Mouse (Mus musculus): ENCODE results near the gene Gm28539. TPM values are rescaled to one million over a fixed set of nuclear protein-coding genes. Genes with fewer than 3 reads are reported as not detected.
"Not testable (repeated sequence)": the region's sequence is repeated elsewhere in the genome, so short reads cannot be mapped to it uniquely, and the experiment has no call there.

Gm28539 gene
- polyA plus RNA-seq, 1 experiment from 2014 or later, result not detected

- ATAC-seq (ENCODE audit: low FRiP score, low read depth), result peak; percentile 64
Observed at GRCm38 (mm10) chr16:18812385-18812910, 23.9 kb upstream of the Gm28539 start.

GRCm38 (mm10) chr16:18822356-18822755 is 14.0 kb upstream of the Gm28539 start:
- Histone ChIP-seq H3K27me3 (no peaks in the 10 kb centered on the region), H3K4me3 (no peak overlapping the region), H3K4me1 (no peaks in the 10 kb centered on the region), H3K9ac (replicated peaks) (no peak overlapping the region), H3K4me2 (replicated peaks) (no peak overlapping the region), H3K27ac (replicated peaks) (no peak overlapping the region), H3K9me3 (no peaks in the 10 kb centered on the region), H3K36me3 (peaks cover 98% of the 10 kb centered on the region)
- whole genome bisulfite sequencing, result 86% methylated on average over 1 of the region's 1 CpGs
- ATAC-seq (ENCODE audit: low FRiP score, low read depth), result no peak

More at GRCm38 (mm10) chr16:18812385-18812910, 23.9 kb upstream of the Gm28539 start:
- no peaks in the 10 kb centered on the region for H3K27me3 ChIP-seq
- peak overlapping the region; percentile 84 for H3K4me3 ChIP-seq
- 3% methylated on average over 31 of the region's 31 CpGs for whole genome bisulfite sequencing
- peak overlapping the region; percentile 84 for H3K4me2 ChIP-seq (replicated peaks)
- peaks cover 24% of the 10 kb centered on the region for H3K4me1 ChIP-seq
- peak overlapping the region; percentile 84 for H3K9ac ChIP-seq (replicated peaks)
- H3K9me3 ChIP-seq, result no peaks in the 10 kb centered on the region
- H3K27ac ChIP-seq (replicated peaks), result peak overlapping the region; percentile 61; the same call in 1 of the 2 replicates
- peaks cover 47% of the 10 kb centered on the region for H3K36me3 ChIP-seq

- no peaks in the 10 kb centered on the region for H3K27me3 ChIP-seq
- ATAC-seq (ENCODE audit: low FRiP score, low read depth), result no peak
- H3K4me1 ChIP-seq, result no peaks in the 10 kb centered on the region
- H3K4me3 ChIP-seq, result no peak overlapping the region
- H3K4me2 ChIP-seq (replicated peaks), result no peak overlapping the region
- H3K27ac ChIP-seq (replicated peaks), result no peak overlapping the region
- H3K36me3 ChIP-seq, result peaks cover 98% of the 10 kb centered on the region
- H3K9me3 ChIP-seq, result no peaks in the 10 kb centered on the region
- no peak overlapping the region for H3K9ac ChIP-seq (replicated peaks)
- 70% methylated on average over 4 of the region's 4 CpGs for WGBS
Observed at GRCm38 (mm10) chr16:18822925-18823324, 13.5 kb upstream of the Gm28539 start.

GRCm38 (mm10) chr16:18828630-18829029 is 7.8 kb upstream of the Gm28539 start:
- Histone ChIP-seq H3K27me3 (no peaks in the 10 kb centered on the region), H3K9ac (replicated peaks) (no peak overlapping the region), H3K4me1 (no peaks in the 10 kb centered on the region), H3K36me3 (peaks cover 95% of the 10 kb centered on the region), H3K4me2 (replicated peaks) (no peak overlapping the region), H3K4me3 (no peak overlapping the region), H3K9me3 (no peaks in the 10 kb centered on the region), H3K27ac (replicated peaks) (no peak overlapping the region)
- ATAC-seq (ENCODE audit: low FRiP score, low read depth), result no peak
- 97% methylated on average over 3 of the region's 3 CpGs for WGBS

GRCm38 (mm10) chr16:18829102-18829501 is 7.3 kb upstream of the Gm28539 start:
- H3K9me3 ChIP-seq, result no peaks in the 10 kb centered on the region
- peaks cover 95% of the 10 kb centered on the region for H3K36me3 ChIP-seq
- H3K4me3 ChIP-seq, result no peak overlapping the region
- ATAC-seq (ENCODE audit: low FRiP score, low read depth), result no peak
- no peaks in the 10 kb centered on the region for H3K4me1 ChIP-seq
- no peak overlapping the region for H3K27ac ChIP-seq (replicated peaks)
- 94% methylated on average over 6 of the region's 6 CpGs for WGBS
- H3K27me3 ChIP-seq, result no peaks in the 10 kb centered on the region
- no peak overlapping the region for H3K9ac ChIP-seq (replicated peaks)
- H3K4me2 ChIP-seq (replicated peaks), result no peak overlapping the region

- no peaks in the 10 kb centered on the region for H3K9me3 ChIP-seq
- no peak for ATAC-seq (ENCODE audit: low FRiP score, low read depth)
- no peak overlapping the region for H3K9ac ChIP-seq (replicated peaks)
- H3K4me2 ChIP-seq (replicated peaks), result no peak overlapping the region
- WGBS, result 82% methylated on average over 2 of the region's 2 CpGs
- H3K36me3 ChIP-seq, result peaks cover 58% of the 10 kb centered on the region
- peaks cover 8% of the 10 kb centered on the region; the same call in 1 of the 2 replicates for H3K4me1 ChIP-seq
- H3K4me3 ChIP-seq, result no peak overlapping the region
- H3K27ac ChIP-seq (replicated peaks), result no peak overlapping the region
- no peaks in the 10 kb centered on the region for H3K27me3 ChIP-seq
Observed at GRCm38 (mm10) chr16:18833486-18833885, 2.9 kb upstream of the Gm28539 start.

- Histone ChIP-seq H3K4me3 (peak overlapping the region; percentile 88), H3K27me3 (no peaks in the 10 kb centered on the region), H3K36me3 (peaks cover 38% of the 10 kb centered on the region), H3K4me1 (peaks cover 8% of the 10 kb centered on the region; the same call in 1 of the 2 replicates), H3K4me2 (replicated peaks) (peak overlapping the region; percentile 64), H3K27ac (replicated peaks) (no peak overlapping the region), H3K9me3 (no peaks in the 10 kb centered on the region), H3K9ac (replicated peaks) (no peak overlapping the region; the same call in 1 of the 2 replicates)
- WGBS, result 24% methylated on average over 3 of the region's 3 CpGs
- peak; percentile 57 for ATAC-seq (ENCODE audit: low FRiP score, low read depth)
Observed at GRCm38 (mm10) chr16:18836073-18836467, 314 bp upstream of the Gm28539 start.

GRCm38 (mm10) chr16:18838346-18838745 is 2.0 kb downstream of the Gm28539 start:
- Histone ChIP-seq H3K27me3 (no peaks in the 10 kb centered on the region), H3K9me3 (no peaks in the 10 kb centered on the region), H3K4me2 (replicated peaks) (no peak overlapping the region), H3K36me3 (peaks cover 18% of the 10 kb centered on the region), H3K4me1 (peaks cover 8% of the 10 kb centered on the region; the same call in 1 of the 2 replicates), H3K9ac (replicated peaks) (no peak overlapping the region), H3K4me3 (no peak overlapping the region), H3K27ac (replicated peaks) (no peak overlapping the region)
- 97% methylated on average over 4 of the region's 4 CpGs for WGBS
- no peak for ATAC-seq (ENCODE audit: low FRiP score, low read depth)

GRCm38 (mm10) chr16:18846301-18846820 is 10.0 kb downstream of the Gm28539 start:
- ATAC-seq (ENCODE audit: low FRiP score, low read depth), result no peak
- 87% methylated on average over 15 of the region's 15 CpGs for WGBS
- Histone ChIP-seq H3K4me3 (no peak overlapping the region), H3K27me3 (no peaks in the 10 kb centered on the region), H3K4me1 (no peaks in the 10 kb centered on the region), H3K9me3 (0 out of 2 replicates have a peak, but pooled peaks cover 3% of the 10 kb centered on the region), H3K9ac (replicated peaks) (no peak overlapping the region), H3K4me2 (replicated peaks) (no peak overlapping the region), H3K27ac (replicated peaks) (no peak overlapping the region), H3K36me3 (no peaks in the 10 kb centered on the region)

- WGBS, result 91% methylated on average over 15 of the region's 17 CpGs
- not testable (repeated sequence) for H3K4me1 ChIP-seq, H3K27me3 ChIP-seq
Observed at GRCm38 (mm10) chr16:18849521-18850190, 13.3 kb downstream of the Gm28539 start.

GRCm38 (mm10) chr16:18858551-18858950 is 22.2 kb downstream of the Gm28539 start:
- Histone ChIP-seq H3K27me3 (no peaks in the 10 kb centered on the region), H3K9me3 (no peaks in the 10 kb centered on the region), H3K27ac (replicated peaks) (no peak overlapping the region), H3K4me3 (no peak overlapping the region), H3K4me2 (replicated peaks) (no peak overlapping the region), H3K9ac (replicated peaks) (no peak overlapping the region), H3K36me3 (no peaks in the 10 kb centered on the region), H3K4me1 (no peaks in the 10 kb centered on the region)
- ATAC-seq (ENCODE audit: low FRiP score, low read depth), result no peak

More at GRCm38 (mm10) chr16:18849521-18850190, 13.3 kb downstream of the Gm28539 start:
- not testable (repeated sequence) for H3K36me3 ChIP-seq; H3K9me3 ChIP-seq; ATAC-seq (ENCODE audit: low FRiP score, low read depth); H3K9ac ChIP-seq (replicated peaks); H3K4me3 ChIP-seq; H3K4me2 ChIP-seq (replicated peaks); H3K27ac ChIP-seq (replicated peaks)

- Histone ChIP-seq H3K27me3 (no peaks in the 10 kb centered on the region), H3K4me1 (no peaks in the 10 kb centered on the region), H3K4me2 (replicated peaks) (no peak overlapping the region), H3K9ac (replicated peaks) (no peak overlapping the region), H3K9me3 (no peaks in the 10 kb centered on the region), H3K36me3 (no peaks in the 10 kb centered on the region), H3K27ac (replicated peaks) (no peak overlapping the region), H3K4me3 (no peak overlapping the region)
- 61% methylated on average over 1 of the region's 1 CpGs for whole genome bisulfite sequencing
- no peak for ATAC-seq (ENCODE audit: low FRiP score, low read depth)
Observed at GRCm38 (mm10) chr16:18860186-18860585, 23.8 kb downstream of the Gm28539 start.

All from midbrain, embryonic 12.5 days (tissue).